Mouse (Mus musculus) E14TG2a.4 (cell line): ENCODE measurements around the gene Med21.

Experiments
- CTCF ChIP-seq: conservative IDR thresholded peaks from 2 replicates; pipeline ENCODE4 v1.5.1; 2014; ENCODE audit warnings: low read length
- NANOG ChIP-seq: IDR thresholded peaks from 2 replicates; pipeline ENCODE4 v1.6.1; 2014; ENCODE audit warnings: borderline replicate concordance, low read length, mixed read lengths

- TF ChIP-seq CTCF (no peak), NANOG (no peak)
Measured at GRCm38 (mm10) chr6:146616670-146617069, 25.7 kb upstream of the Med21 start.
